Comparison of ENCODE assay signal across 9 mouse cellular contexts in the genomic region with DNA sequence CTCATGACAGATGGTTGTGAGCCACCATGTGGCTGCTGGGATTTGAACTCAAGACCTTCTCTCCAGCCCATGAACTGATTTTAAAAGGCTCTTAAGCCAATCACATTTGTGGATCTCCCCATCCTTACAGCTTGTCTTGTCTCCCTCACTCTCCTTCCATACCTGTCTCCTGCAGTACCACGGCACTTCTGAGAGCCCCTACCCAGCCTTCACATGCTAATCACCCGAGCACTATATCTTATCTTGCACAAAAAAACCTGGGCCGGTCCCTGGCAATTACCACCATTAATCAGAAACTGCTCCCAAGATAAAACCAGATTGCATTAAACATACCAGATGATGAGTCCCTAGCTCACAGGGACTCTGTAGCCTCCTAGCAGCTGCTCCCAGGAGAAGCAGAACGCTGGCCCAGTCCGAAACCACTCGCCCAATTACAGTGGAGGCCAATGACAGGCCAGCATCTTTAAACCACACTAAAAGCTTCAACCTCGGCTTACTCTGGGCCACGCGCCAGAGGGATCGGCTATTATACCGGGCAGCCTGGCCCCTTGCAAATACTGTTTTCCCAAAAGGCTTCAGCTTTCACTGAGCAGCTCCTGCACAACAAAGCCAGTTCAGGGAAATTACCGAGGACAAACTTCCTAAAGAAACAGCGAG.
DNase-seq lines count a peak whose midpoint lies in the region; ATAC-seq lines count a peak whose summit lies in the region.
"Had no signal": no experiment of that assay in that cellular context is flagged by ENCODE, and none has a peak within 500 bp of the region (broad histone marks: within the 10 kb centered on the region; RNA-seq: fewer than 3 reads in every experiment).

No protein-coding gene starts in this region.

- no peaks in the 10 kb centered on the region for H3K27me3 ChIP-seq in embryonic facial prominence, embryonic 10.5 days (replicated peaks; ENCODE audit: low read depth, poor library complexity, severe bottlenecking)
- no peaks in the 10 kb centered on the region for H3K27me3 ChIP-seq in intestine, embryonic 16.5 days (replicated peaks; ENCODE audit: control insufficient read depth, insufficient read depth, low read length)
- no peaks in the 10 kb centered on the region for H3K27me3 ChIP-seq in neural tube, embryonic 15.5 days (replicated peaks)

- no peaks in the 10 kb centered on the region for H3K36me3 ChIP-seq in embryonic facial prominence, embryonic 10.5 days (replicated peaks)
- no peaks in the 10 kb centered on the region for H3K36me3 ChIP-seq in intestine, embryonic 16.5 days (ENCODE audit: control insufficient read depth, insufficient read depth, low read length)
- H3K36me3 ChIP-seq in neural tube, embryonic 15.5 days = no peaks in the 10 kb centered on the region

- no peak overlapping the region for H3K9ac ChIP-seq in intestine, embryonic 16.5 days (ENCODE audit: low read depth, low read length)
- H3K9ac ChIP-seq in neural tube, embryonic 15.5 days (replicated peaks) = no peak overlapping the region

- H3K9me3 ChIP-seq in embryonic facial prominence, embryonic 10.5 days = no peaks in the 10 kb centered on the region
- H3K9me3 ChIP-seq in intestine, embryonic 16.5 days (ENCODE audit: control insufficient read depth, low read length) = no peaks in the 10 kb centered on the region
- H3K9me3 ChIP-seq in neural tube, embryonic 15.5 days (replicated peaks) = no peaks in the 10 kb centered on the region

- peak; percentile 79 for ATAC-seq in intestine, embryonic 16.5 days
- ATAC-seq in neural tube, embryonic 15.5 days (ENCODE audit: low FRiP score) = peak; percentile 69

- peak; percentile 32 to 40 for DNase-seq in adrenal gland, adult 18-20 months (ENCODE audit: low spot score in 2 of 2)
- DNase-seq in adrenal gland, adult 8-10 months = no peak
- DNase-seq in embryonic facial prominence, embryonic 10.5 days (ENCODE audit: low spot score) = peak; percentile 57
- peak; percentile 96 for DNase-seq in heart, adult 11 months
- peak; percentile 45 to 61 for DNase-seq in left cerebral cortex, postnatal 25 days (ENCODE audit: low spot score in 2 of 2)
- no peak for DNase-seq in spleen, adult 18-20 months

- peaks cover 41% of the 10 kb centered on the region for H3K4me1 ChIP-seq in embryonic facial prominence, embryonic 10.5 days
- peaks cover 35% of the 10 kb centered on the region for H3K4me1 ChIP-seq in intestine, embryonic 16.5 days (ENCODE audit: control insufficient read depth, insufficient read depth, low read length)
- H3K4me1 ChIP-seq in neural tube, embryonic 15.5 days = peaks cover 55% of the 10 kb centered on the region

- H3K27ac ChIP-seq in embryonic facial prominence, embryonic 10.5 days (replicated peaks) = peak overlapping the region; percentile 35; the same call in 1 of the 2 replicates
- peak overlapping the region; percentile 0 for H3K27ac ChIP-seq in intestine, embryonic 16.5 days (ENCODE audit: low read length)
- H3K27ac ChIP-seq in neural tube, embryonic 15.5 days (replicated peaks) = peak overlapping the region; percentile 64

- peak overlapping the region; percentile 28; the same call in 1 of the 2 replicates for H3K4me2 ChIP-seq in intestine, embryonic 16.5 days (ENCODE audit: low read depth, low read length)
- peak overlapping the region; percentile 17; the same call in 1 of the 2 replicates for H3K4me2 ChIP-seq in neural tube, embryonic 15.5 days

- intact Hi-C loops in left cerebral cortex, postnatal 25 days (cut with DNase I) = no loop called here

- 37% methylated on average over 13 of the region's 13 CpGs for WGBS in embryonic facial prominence, embryonic 10.5 days
- WGBS in intestine, embryonic 16.5 days = 16% methylated on average over 13 of the region's 13 CpGs
- WGBS in neural tube, embryonic 15.5 days = 8% methylated on average over 13 of the region's 13 CpGs

- H3K4me3 ChIP-seq in embryonic facial prominence, embryonic 10.5 days = 0 out of 2 replicates have a peak overlapping the region, but pooled peaks have one; percentile 11
- H3K4me3 ChIP-seq in intestine, embryonic 16.5 days (ENCODE audit: low read length) = no peak overlapping the region
- H3K4me3 ChIP-seq in neural tube, embryonic 15.5 days (replicated peaks) = no peak overlapping the region
- H3K4me3 ChIP-seq: erythroblast, embryonic 14.5 days had no signal

Comparison
In these comparisons a context has a peak if more than half of its experiments do, and no peak if none do; other contexts are left out.
1. DNase-seq: peak in adrenal gland, adult 18-20 months (2 of 2), embryonic facial prominence, embryonic 10.5 days (single experiment), heart, adult 11 months (single experiment) and left cerebral cortex, postnatal 25 days (2 of 2); none in adrenal gland, adult 8-10 months (single experiment) and spleen, adult 18-20 months (0 of 2).
2. H3K27ac ChIP-seq: peak in every context shown above with its lines; median percentile 64 in neural tube, embryonic 15.5 days; 35 in embryonic facial prominence, embryonic 10.5 days; 0 in intestine, embryonic 16.5 days.